ENCODE assay signal across 8 mouse cellular contexts in genomic region chr10:21144627-21145504, GRCm38 (mm10). TPM values are rescaled to one million over a fixed set of nuclear protein-coding genes. Genes with fewer than 3 reads are reported as not detected.
DNase-seq lines count a peak whose midpoint lies in the region; ATAC-seq and TF ChIP-seq lines count a peak whose summit lies in the region.

No protein-coding gene starts in this region.

- peak overlapping the region; percentile 35 for H3K4me2 ChIP-seq in embryonic facial prominence, embryonic 11.5 days (ENCODE audit: low read depth, low read length)
- H3K4me2 ChIP-seq in limb, embryonic 11.5 days (ENCODE audit: low read depth, severe bottlenecking), result peak overlapping the region; percentile 64
- H3K4me2 ChIP-seq in midbrain, embryonic 11.5 days, result peak overlapping the region; percentile 30
- peak overlapping the region; percentile 71 for H3K4me2 ChIP-seq in stomach, embryonic 15.5 days

- no peaks in the 10 kb centered on the region for H3K9me3 ChIP-seq in embryonic facial prominence, embryonic 11.5 days (replicated peaks; ENCODE audit: control insufficient read depth, low read length)
- H3K9me3 ChIP-seq in limb, embryonic 11.5 days (ENCODE audit: control insufficient read depth, low read length), result no peaks in the 10 kb centered on the region
- H3K9me3 ChIP-seq in midbrain, embryonic 11.5 days (ENCODE audit: control insufficient read depth, low read length), result no peaks in the 10 kb centered on the region
- no peaks in the 10 kb centered on the region for H3K9me3 ChIP-seq in stomach, embryonic 15.5 days

- intact Hi-C loops in heart, postnatal 25 days (cut with DNase I), result no loop called here

- 17% methylated on average over 27 of the region's 27 CpGs for WGBS in embryonic facial prominence, embryonic 11.5 days
- 33% methylated on average over 27 of the region's 27 CpGs for WGBS in kidney, adult 2 months
- 18% methylated on average over 27 of the region's 27 CpGs for WGBS in limb, embryonic 11.5 days
- WGBS in midbrain, embryonic 11.5 days, result 21% methylated on average over 27 of the region's 27 CpGs
- 27% methylated on average over 27 of the region's 27 CpGs for WGBS in stomach, embryonic 15.5 days

- no peaks in the 10 kb centered on the region for H3K27me3 ChIP-seq in embryonic facial prominence, embryonic 11.5 days (ENCODE audit: control insufficient read depth, insufficient read depth, low read length)
- no peaks in the 10 kb centered on the region for H3K27me3 ChIP-seq in kidney, adult 2 months (replicated peaks; ENCODE audit: control insufficient read depth, insufficient read depth, low read length)
- H3K27me3 ChIP-seq in limb, embryonic 11.5 days (ENCODE audit: control insufficient read depth, insufficient read depth, low read length), result no peaks in the 10 kb centered on the region
- no peaks in the 10 kb centered on the region for H3K27me3 ChIP-seq in midbrain, embryonic 11.5 days (ENCODE audit: control insufficient read depth, insufficient read depth, low read length)
- H3K27me3 ChIP-seq in stomach, embryonic 15.5 days (replicated peaks), result no peaks in the 10 kb centered on the region

- no peak for TF ChIP-seq CTCF in kidney, adult 2 months (conservative IDR thresholded peaks at IDR 0.05; ENCODE audit: insufficient read depth, insufficient read length, low read depth, low read length)

- H3K27ac ChIP-seq in embryonic facial prominence, embryonic 11.5 days (replicated peaks; ENCODE audit: low read depth, low read length), result no peak overlapping the region
- H3K27ac ChIP-seq in kidney, adult 2 months (ENCODE audit: insufficient read depth, low read depth, low read length), result no peak overlapping the region
- no peak overlapping the region for H3K27ac ChIP-seq in limb, embryonic 11.5 days (replicated peaks; ENCODE audit: low read depth, low read length)
- no peak overlapping the region for H3K27ac ChIP-seq in midbrain, embryonic 11.5 days (ENCODE audit: low read depth, low read length)
- H3K27ac ChIP-seq in stomach, embryonic 15.5 days, result no peak overlapping the region

- no peaks in the 10 kb centered on the region for H3K36me3 ChIP-seq in embryonic facial prominence, embryonic 11.5 days (replicated peaks; ENCODE audit: control insufficient read depth, insufficient read depth, low read depth, low read length)
- no peaks in the 10 kb centered on the region for H3K36me3 ChIP-seq in kidney, adult 2 months (ENCODE audit: control insufficient read depth, insufficient read depth, low read length)
- peaks cover 2% of the 10 kb centered on the region; the same call in 1 of the 2 replicates for H3K36me3 ChIP-seq in limb, embryonic 11.5 days (ENCODE audit: control insufficient read depth, insufficient read depth, low read length)
- H3K36me3 ChIP-seq in midbrain, embryonic 11.5 days (ENCODE audit: control insufficient read depth, insufficient read depth, low read length), result no peaks in the 10 kb centered on the region
- no peaks in the 10 kb centered on the region for H3K36me3 ChIP-seq in stomach, embryonic 15.5 days

- peak; percentile 39 to 49 for DNase-seq in heart, adult 18-20 months
- DNase-seq in heart, postnatal 25 days (ENCODE audit: low spot score), result no peak
- DNase-seq in embryonic facial prominence, embryonic 11.5 days (ENCODE audit: low spot score), result peak; percentile 89
- peak; percentile 32 for DNase-seq in kidney, adult 2 months
- peak; percentile 86 for DNase-seq in limb, embryonic 11.5 days (ENCODE audit: low spot score)
- peak; percentile 92 for DNase-seq in midbrain, embryonic 11.5 days (ENCODE audit: low spot score, missing footprints)

- peak overlapping the region; percentile 14 for H3K9ac ChIP-seq in embryonic facial prominence, embryonic 11.5 days (replicated peaks; ENCODE audit: low read length)
- H3K9ac ChIP-seq in limb, embryonic 11.5 days (ENCODE audit: low read length), result peak overlapping the region; percentile 49
- no peak overlapping the region for H3K9ac ChIP-seq in midbrain, embryonic 11.5 days (ENCODE audit: low read length)
- 0 out of 2 replicates have a peak overlapping the region, but pooled peaks have one; percentile 8 for H3K9ac ChIP-seq in stomach, embryonic 15.5 days

- peak; percentile 82 for ATAC-seq in embryonic facial prominence, embryonic 11.5 days (replicated peaks; ENCODE audit: insufficient number of reproducible peaks, low FRiP score, low TSS enrichment, low read depth)
- peak; percentile 36 for ATAC-seq in granulocyte monocyte progenitor cell, adult 5-6 weeks (replicated peaks; ENCODE audit: poor library complexity, severe bottlenecking)
- peak; percentile 80 for ATAC-seq in limb, embryonic 11.5 days (ENCODE audit: insufficient number of reproducible peaks, low FRiP score, low TSS enrichment, low read depth)
- ATAC-seq in midbrain, embryonic 11.5 days (ENCODE audit: low FRiP score), result peak; percentile 95
- ATAC-seq in stomach, embryonic 15.5 days (ENCODE audit: insufficient read depth, low FRiP score, low read depth), result peak; percentile 85

- H3K4me1 ChIP-seq in embryonic facial prominence, embryonic 11.5 days (ENCODE audit: control insufficient read depth, insufficient read depth, low read length), result no peaks in the 10 kb centered on the region
- no peaks in the 10 kb centered on the region for H3K4me1 ChIP-seq in kidney, adult 2 months (ENCODE audit: control insufficient read depth, insufficient read depth, low read length)
- 0 out of 2 replicates have a peak, but pooled peaks cover 7% of the 10 kb centered on the region for H3K4me1 ChIP-seq in limb, embryonic 11.5 days (ENCODE audit: control insufficient read depth, insufficient read depth, low read length)
- H3K4me1 ChIP-seq in midbrain, embryonic 11.5 days (ENCODE audit: control insufficient read depth, insufficient read depth, low read length), result peaks cover 3% of the 10 kb centered on the region; the same call in 1 of the 2 replicates
- H3K4me1 ChIP-seq in stomach, embryonic 15.5 days, result 0 out of 2 replicates have a peak, but pooled peaks cover 2% of the 10 kb centered on the region

- H3K4me3 ChIP-seq in embryonic facial prominence, embryonic 11.5 days (ENCODE audit: low read depth, low read length), result peak overlapping the region; percentile 16
- H3K4me3 ChIP-seq in kidney, adult 2 months (ENCODE audit: insufficient read depth, low read depth, low read length), result peak overlapping the region; percentile 3; the same call in 1 of the 2 replicates
- H3K4me3 ChIP-seq in limb, embryonic 11.5 days (ENCODE audit: low read depth, low read length), result peak overlapping the region; percentile 28; the same call in 1 of the 2 replicates
- peak overlapping the region; percentile 17 for H3K4me3 ChIP-seq in midbrain, embryonic 11.5 days (ENCODE audit: low read depth, low read length)
- H3K4me3 ChIP-seq in stomach, embryonic 15.5 days (replicated peaks), result peak overlapping the region; percentile 40

- no peak for TF ChIP-seq POLR2A in kidney, adult 2 months (IDR thresholded peaks at IDR 0.05; ENCODE audit: low read depth, low read length)

RNA-seq across cellular contexts. Expression of gene Myb, which starts 15.9 kb away (rescaled TPM):
- total RNA-seq in heart, adult 18-20 months (2021), result under 1 TPM; 0.07 to 0.21 TPM
- total RNA-seq in heart, postnatal 25 days (2021), result under 1 TPM in 1 of 2 experiments, not detected in 1; 0.23 TPM
- 7.1 and 8.8 TPM in 2 replicates for polyA plus RNA-seq in embryonic facial prominence, embryonic 11.5 days (2014; fragmentation: Nextera tagmentation; extraction: Ambion mirVana)
- 711 and 754 TPM in 2 replicates for total RNA-seq in granulocyte monocyte progenitor cell, adult 5-6 weeks (2014; fragmentation: Nextera tagmentation)
- 604 and 618 TPM in 2 replicates for total RNA-seq in granulocyte monocyte progenitor cell, adult 5-6 weeks (2017)
- 0.07 and 0.36 TPM in 2 replicates for polyA plus RNA-seq in kidney, adult 2 months (2012; rRNA removed)
- 7.0 and 8.1 TPM in 2 replicates for polyA plus RNA-seq in limb, embryonic 11.5 days (2014; fragmentation: Nextera tagmentation; extraction: Ambion mirVana)
- polyA plus RNA-seq in midbrain, embryonic 11.5 days (2014; fragmentation: Nextera tagmentation; extraction: Ambion mirVana), result 8.5 and 9.1 TPM in 2 replicates
- 5.5 and 5.6 TPM in 2 replicates for polyA plus RNA-seq in stomach, embryonic 15.5 days (2015; fragmentation: Nextera tagmentation; extraction: Ambion mirVana)

Comparison
In these comparisons a context has a peak if more than half of its experiments do, and no peak if none do; other contexts are left out.
1. ATAC-seq: peak in every context shown above with its lines; median percentile 95 in midbrain, embryonic 11.5 days; 85 in stomach, embryonic 15.5 days; 82 in embryonic facial prominence, embryonic 11.5 days; 80 in limb, embryonic 11.5 days; 36 in granulocyte monocyte progenitor cell, adult 5-6 weeks.